Mouse (Mus musculus): ENCODE data around the gene Arhgef17.

DNA sequence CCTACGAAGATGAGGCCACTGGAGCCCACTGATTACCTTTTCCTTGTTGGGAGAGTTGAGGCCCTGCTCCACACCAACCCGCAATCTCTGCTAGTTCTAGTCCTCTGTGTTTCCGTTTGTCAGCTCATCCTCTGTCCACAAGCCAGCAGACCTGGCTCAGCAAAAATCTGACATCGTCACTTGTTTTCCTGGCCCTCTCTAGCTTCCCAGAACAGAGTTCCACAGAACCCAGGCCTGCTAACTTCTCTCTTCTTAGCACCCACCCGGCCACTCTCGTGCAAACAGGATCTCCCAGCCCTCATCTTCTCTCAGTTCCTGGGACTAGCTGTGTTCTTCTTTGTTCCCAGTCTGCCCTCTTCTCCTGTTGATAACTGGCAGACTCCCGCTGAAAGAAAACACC is 20.8 kb upstream of the Arhgef17 start:
- TF ChIP-seq CTCF (IDR thresholded peaks at IDR 0.05; ENCODE audit: borderline replicate concordance, extremely low read depth, insufficient read depth, insufficient read length) = no peak
- TF ChIP-seq POLR2A (IDR thresholded peaks at IDR 0.05; ENCODE audit: borderline replicate concordance, extremely low read depth, insufficient read depth, insufficient read length, poor library complexity, severe bottlenecking) = no peak

Measured in brain, embryonic 14.5 days (tissue).